Mouse (Mus musculus) right cerebral cortex, postnatal 14 days (tissue): ENCODE results near the gene Dmbt1.
"Not testable (repeated sequence)": the region's sequence is repeated elsewhere in the genome, so short reads cannot be mapped to it uniquely, and the experiment has no call there.

ENCODE experiments used
- DNase-seq: peaks from one replicate; pipeline ENCODE4 v3.0.0; 2022

The Dmbt1 gene

GRCm38 (mm10) chr7:131054808-131055370 lies 23.0 kb downstream of the Dmbt1 start:
- peak; percentile 9 for DNase-seq

- DNase-seq = not testable (repeated sequence)
These were observed 26.1 kb downstream of the Dmbt1 start for GRCm38 (mm10) chr7:131057918-131058317.

- peak; percentile 37 for DNase-seq
These were observed 28.0 kb downstream of the Dmbt1 start for GRCm38 (mm10) chr7:131059808-131060207.

GRCm38 (mm10) chr7:131062541-131062940 lies 30.7 kb downstream of the Dmbt1 start:
- no peak for DNase-seq

GRCm38 (mm10) chr7:131068191-131068590 lies 36.3 kb downstream of the Dmbt1 start:
- DNase-seq = peak; percentile 28

- not testable (repeated sequence) for DNase-seq
These were observed 41.6 kb downstream of the Dmbt1 start for GRCm38 (mm10) chr7:131073476-131073875.

GRCm38 (mm10) chr7:131074098-131074497 lies 42.2 kb downstream of the Dmbt1 start:
- not testable (repeated sequence) for DNase-seq

GRCm38 (mm10) chr7:131075956-131076355 lies 44.1 kb downstream of the Dmbt1 start:
- DNase-seq = peak; percentile 29

GRCm38 (mm10) chr7:131082403-131082802 lies 50.5 kb downstream of the Dmbt1 start:
- not testable (repeated sequence) for DNase-seq

GRCm38 (mm10) chr7:131112486-131112885 lies 80.6 kb downstream of the Dmbt1 start:
- peak; percentile 78 for DNase-seq

GRCm38 (mm10) chr7:131113676-131114075 lies 81.8 kb downstream of the Dmbt1 start:
- DNase-seq = peak; percentile 26

- no peak for DNase-seq
These were observed 82.6 kb downstream of the Dmbt1 start for GRCm38 (mm10) chr7:131114434-131114833.

- DNase-seq = peak; percentile 24
These were observed 90.5 kb downstream of the Dmbt1 start for GRCm38 (mm10) chr7:131122210-131122807.

- DNase-seq = no peak
These were observed 98.2 kb downstream of the Dmbt1 start for GRCm38 (mm10) chr7:131130021-131130420.

GRCm38 (mm10) chr7:131133181-131133580 lies 101.3 kb downstream of the Dmbt1 start:
- DNase-seq = no peak

GRCm38 (mm10) chr7:131146214-131146613 lies 114.4 kb downstream of the Dmbt1 start, which contains the start of gene 4933402N03Rik:
TSS of gene 4933402N03Rik (minus strand) at chr7:131146314.
- no peak for DNase-seq

GRCm38 (mm10) chr7:131150179-131150578 lies 118.3 kb downstream of the Dmbt1 start:
- no peak for DNase-seq

- no peak for DNase-seq
These were observed 121.2 kb downstream of the Dmbt1 start for GRCm38 (mm10) chr7:131153044-131153443.

- DNase-seq = no peak
These were observed 130.4 kb downstream of the Dmbt1 start for GRCm38 (mm10) chr7:131162251-131162650.

GRCm38 (mm10) chr7:131167771-131168170 lies 135.9 kb downstream of the Dmbt1 start:
- DNase-seq = no peak

- no peak for DNase-seq
These were observed 137.2 kb downstream of the Dmbt1 start for GRCm38 (mm10) chr7:131169099-131169498.
